Mouse (Mus musculus): ENCODE results near the gene Adap1. TPM values are rescaled to one million over a fixed set of nuclear protein-coding genes. Genes with fewer than 3 reads are reported as not detected.
A peak's percentile ranks its signal among the peaks of the same experiment; 100 is the strongest.

Gene Adap1
- polyA plus RNA-seq (2015; fragmentation: Nextera tagmentation; extraction: Ambion mirVana): 37.0 and 38.7 TPM in 2 replicates

DNA sequence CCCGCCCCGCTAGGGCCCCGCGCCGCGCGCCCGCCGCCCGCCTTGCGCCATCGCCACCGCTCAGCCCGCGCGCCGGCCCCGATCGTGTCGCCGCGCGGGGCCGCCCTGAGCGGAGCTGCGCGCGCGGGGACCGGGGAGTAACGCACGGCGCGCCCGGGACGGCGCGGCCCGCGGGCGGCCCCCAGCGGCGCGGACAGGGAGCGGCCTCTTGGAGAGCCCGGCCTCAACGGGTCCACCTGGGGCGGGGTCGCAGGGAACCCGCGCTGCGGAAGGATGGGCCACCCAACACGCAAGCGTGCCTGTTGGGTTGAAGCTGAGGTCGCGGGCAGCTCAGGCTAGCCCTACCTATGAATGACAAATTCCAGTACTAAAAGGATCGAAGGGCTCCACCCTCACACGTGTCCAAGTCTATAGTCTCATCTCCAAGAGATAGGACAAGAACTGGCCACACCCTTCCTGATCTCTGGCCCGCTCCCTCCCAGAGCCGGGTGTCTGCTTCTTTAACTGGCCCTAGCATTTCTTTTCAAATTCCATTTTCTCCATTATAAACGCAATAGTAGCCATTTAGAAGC lies at the start of gene Adap1:
Gene Adap1, minus strand, starts transcription at position 228 of the 572 bp plus-strand sequence.
- Histone ChIP-seq H3K4me2 (replicated peaks) (peak within 1 kb of the TSS; percentile 93), H3K27ac (replicated peaks) (peak within 1 kb of the TSS; percentile 34; the same call in 1 of the 2 replicates), H3K36me3 (no peaks in the 10 kb centered on the region), H3K9ac (replicated peaks) (peak within 1 kb of the TSS; percentile 73), H3K4me3 (peak within 1 kb of the TSS; percentile 75), H3K4me1 (peaks cover 24% of the 10 kb centered on the region), H3K9me3 (no peaks in the 10 kb centered on the region), H3K27me3 (peaks cover 41% of the 10 kb centered on the region)
- ATAC-seq (replicated peaks): peak; percentile 84
- WGBS: 2% methylated on average over 61 of the region's 61 CpGs

DNA sequence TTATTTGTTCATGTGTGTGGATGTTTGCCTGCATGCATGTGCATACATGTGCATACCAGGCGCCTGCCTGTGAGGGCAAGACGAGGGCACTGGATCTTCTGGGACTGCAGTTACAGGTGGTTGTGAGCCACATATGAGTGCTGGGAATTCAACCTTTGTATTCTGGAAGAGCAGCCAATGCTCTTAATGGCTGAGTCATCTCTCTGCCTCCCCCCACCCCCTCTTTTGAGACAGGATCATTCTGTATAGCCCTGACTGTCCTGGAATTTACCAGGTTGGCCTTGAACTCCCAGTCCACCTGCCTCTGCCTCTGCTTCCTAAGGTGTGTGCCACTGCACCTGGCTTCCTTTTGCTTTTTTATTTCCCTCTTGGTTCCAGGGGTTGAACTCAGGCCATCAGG lies 49.4 kb upstream of the Adap1 start:
- Histone ChIP-seq H3K9me3 (no peaks in the 10 kb centered on the region), H3K27me3 (no peaks in the 10 kb centered on the region), H3K9ac (replicated peaks) (no peak overlapping the region), H3K27ac (replicated peaks) (no peak overlapping the region), H3K4me3 (no peak overlapping the region), H3K36me3 (no peaks in the 10 kb centered on the region), H3K4me1 (peaks cover 20% of the 10 kb centered on the region), H3K4me2 (replicated peaks) (no peak overlapping the region)
- ATAC-seq (replicated peaks): no peak
- 78% methylated on average over 2 of the region's 2 CpGs for whole genome bisulfite sequencing

DNA sequence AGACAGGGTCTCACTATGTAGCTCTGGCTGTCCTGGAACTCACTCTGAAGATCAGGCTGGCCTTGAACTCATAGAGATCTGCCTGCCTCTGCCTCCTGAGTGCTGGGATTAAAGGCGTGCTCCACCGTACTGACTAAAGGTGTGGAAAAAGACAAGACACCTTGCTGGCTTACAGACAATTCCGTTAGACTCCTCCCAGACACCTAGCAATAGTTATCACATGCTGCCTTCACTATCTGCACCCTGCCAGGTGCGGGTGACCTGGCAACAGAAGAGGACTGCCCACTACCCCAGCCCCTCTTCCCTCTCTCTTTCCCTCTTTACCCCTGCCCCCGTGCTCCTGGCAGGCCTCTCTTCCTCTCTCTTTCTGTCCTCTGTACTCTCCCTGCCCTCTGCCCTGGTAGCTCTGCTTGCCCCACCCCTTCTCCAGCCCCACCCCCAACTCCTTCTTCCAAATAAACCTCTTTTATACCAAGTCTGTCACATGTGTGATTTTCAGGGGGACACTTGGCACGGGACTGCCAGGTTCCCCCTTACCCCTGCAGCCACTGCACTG lies 48.5 kb upstream of the Adap1 start:
- Histone ChIP-seq H3K4me3 (no peak overlapping the region), H3K27ac (replicated peaks) (no peak overlapping the region), H3K4me2 (replicated peaks) (no peak overlapping the region), H3K36me3 (no peaks in the 10 kb centered on the region), H3K9me3 (no peaks in the 10 kb centered on the region), H3K4me1 (peaks cover 19% of the 10 kb centered on the region), H3K9ac (replicated peaks) (no peak overlapping the region), H3K27me3 (no peaks in the 10 kb centered on the region)
- ATAC-seq (replicated peaks): no peak
- 83% methylated on average over 6 of the region's 6 CpGs for WGBS

DNA sequence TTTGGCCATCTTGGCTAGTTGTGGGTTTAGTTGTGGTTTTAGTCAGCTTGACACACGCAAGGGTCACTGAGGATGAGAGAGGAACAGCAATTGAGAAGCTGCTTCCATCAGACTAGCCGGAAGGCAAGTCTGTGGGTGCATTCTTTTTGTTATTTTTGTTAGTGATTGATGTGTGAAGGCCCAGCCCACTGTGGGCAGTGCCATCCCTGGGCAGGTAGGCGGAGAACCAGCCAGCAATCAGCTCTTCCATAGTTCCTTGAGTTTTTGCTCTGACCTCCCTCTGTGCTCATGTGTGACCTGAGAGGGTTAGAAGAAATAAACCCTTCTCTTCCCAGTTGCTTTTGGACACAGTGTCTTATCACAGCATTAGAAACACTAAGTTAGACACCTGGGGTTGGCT lies 47.7 kb upstream of the Adap1 start:
- H3K9me3 ChIP-seq: no peaks in the 10 kb centered on the region
- no peak overlapping the region for H3K4me2 ChIP-seq (replicated peaks)
- H3K27ac ChIP-seq (replicated peaks): no peak overlapping the region
- H3K4me3 ChIP-seq: no peak overlapping the region
- no peaks in the 10 kb centered on the region for H3K36me3 ChIP-seq
- no peaks in the 10 kb centered on the region for H3K27me3 ChIP-seq
- H3K4me1 ChIP-seq: peaks cover 18% of the 10 kb centered on the region
- ATAC-seq (replicated peaks): no peak
- H3K9ac ChIP-seq (replicated peaks): no peak overlapping the region
- WGBS: 82% methylated on average over 3 of the region's 3 CpGs

DNA sequence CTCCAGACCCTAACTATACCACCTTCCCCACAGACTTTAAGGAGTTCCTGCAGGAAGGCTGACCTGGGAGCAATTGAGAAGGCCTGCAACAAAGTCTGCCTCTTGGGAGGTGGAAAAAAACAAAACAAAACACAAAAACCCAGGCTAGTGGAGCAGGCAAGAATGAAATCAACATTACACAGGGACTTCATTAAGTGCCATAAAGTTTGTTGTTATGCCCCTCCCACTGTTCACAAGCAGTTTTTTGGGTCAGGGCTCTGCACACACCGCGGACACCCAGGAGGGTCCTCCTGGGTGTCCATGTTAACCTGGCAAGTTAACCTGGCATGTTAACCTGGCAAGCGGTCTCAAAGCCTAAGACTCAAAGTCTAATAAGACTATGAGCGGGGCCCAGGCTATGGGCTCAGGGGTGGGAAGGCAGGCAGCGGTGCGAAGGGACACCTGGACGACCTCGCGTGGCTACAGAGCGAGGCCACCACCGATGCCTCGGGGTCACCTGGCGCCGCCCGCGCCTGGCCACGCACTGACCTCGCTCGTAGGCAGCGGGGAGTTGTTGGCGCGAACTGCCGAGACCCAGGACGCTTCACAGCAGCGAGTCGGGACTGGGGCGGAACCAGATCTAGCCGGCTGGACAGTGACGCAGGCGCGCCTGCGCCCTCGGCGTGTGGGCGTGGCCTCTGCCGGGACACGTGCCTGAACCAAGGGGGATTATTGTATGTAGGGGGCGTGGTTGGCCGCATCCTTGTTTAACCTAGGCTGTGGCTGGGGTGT lies 46.4 kb upstream of the Adap1 start:
- 2% methylated on average over 39 of the region's 39 CpGs for WGBS
- no peaks in the 10 kb centered on the region for H3K27me3 ChIP-seq
- H3K4me3 ChIP-seq: peak overlapping the region; percentile 65
- peak; percentile 91 for ATAC-seq (replicated peaks)
- H3K9ac ChIP-seq (replicated peaks): peak overlapping the region; percentile 89
- H3K36me3 ChIP-seq: no peaks in the 10 kb centered on the region
- H3K4me2 ChIP-seq (replicated peaks): peak overlapping the region; percentile 79
- H3K4me1 ChIP-seq: peaks cover 18% of the 10 kb centered on the region
- H3K27ac ChIP-seq (replicated peaks): peak overlapping the region; percentile 74
- H3K9me3 ChIP-seq: no peaks in the 10 kb centered on the region

DNA sequence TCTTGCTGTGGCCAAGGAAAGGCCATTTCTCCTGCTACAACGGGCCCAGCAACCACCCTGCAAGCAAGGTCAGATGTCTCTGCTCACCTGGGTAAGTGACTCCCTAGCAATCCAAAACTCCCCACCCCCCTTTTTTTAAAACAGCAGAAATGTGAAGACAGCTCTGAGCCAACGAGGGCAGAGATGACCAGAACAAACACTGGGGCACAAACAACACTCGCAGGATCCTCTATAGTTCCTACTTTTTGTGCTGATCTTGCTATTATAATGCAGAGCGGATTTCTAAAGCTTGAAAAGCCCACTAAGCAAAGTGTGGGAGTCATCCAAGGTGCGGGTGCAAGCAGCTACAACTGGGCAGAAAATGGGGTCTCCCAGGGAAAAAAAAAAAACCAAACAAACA lies 45.7 kb upstream of the Adap1 start:
- Histone ChIP-seq H3K4me1 (peaks cover 18% of the 10 kb centered on the region), H3K27ac (replicated peaks) (no peak overlapping the region), H3K9me3 (no peaks in the 10 kb centered on the region), H3K9ac (replicated peaks) (no peak overlapping the region), H3K27me3 (no peaks in the 10 kb centered on the region), H3K4me3 (peak overlapping the region; percentile 65; the same call in 1 of the 2 replicates), H3K36me3 (no peaks in the 10 kb centered on the region), H3K4me2 (replicated peaks) (peak overlapping the region; percentile 79)
- WGBS: 60% methylated on average over 5 of the region's 5 CpGs
- no peak for ATAC-seq (replicated peaks)

DNA sequence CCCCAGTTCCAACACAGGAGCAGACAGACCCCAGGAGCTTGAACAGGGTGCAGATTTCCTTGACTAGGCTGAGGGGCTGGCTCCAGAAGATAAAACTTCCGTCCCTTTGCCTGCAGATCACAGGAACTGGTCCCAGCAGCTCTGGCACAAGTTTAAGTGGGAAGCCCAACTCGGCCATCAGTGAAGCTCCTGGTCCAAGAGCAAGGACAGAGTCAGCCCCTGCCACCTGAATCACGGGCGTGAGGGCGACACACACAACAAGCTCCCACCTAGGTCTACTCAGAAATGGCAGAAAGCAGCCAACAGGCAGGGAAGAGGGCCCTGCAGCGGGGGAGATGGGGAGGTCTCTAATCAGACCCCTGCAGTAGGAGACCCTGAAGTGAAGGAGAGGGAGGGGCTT lies 44.9 kb upstream of the Adap1 start:
- Histone ChIP-seq H3K9ac (replicated peaks) (no peak overlapping the region), H3K4me2 (replicated peaks) (no peak overlapping the region), H3K4me1 (peaks cover 18% of the 10 kb centered on the region), H3K9me3 (no peaks in the 10 kb centered on the region), H3K4me3 (no peak overlapping the region), H3K27ac (replicated peaks) (no peak overlapping the region), H3K36me3 (no peaks in the 10 kb centered on the region), H3K27me3 (no peaks in the 10 kb centered on the region)
- WGBS: 92% methylated on average over 6 of the region's 6 CpGs
- no peak for ATAC-seq (replicated peaks)

DNA sequence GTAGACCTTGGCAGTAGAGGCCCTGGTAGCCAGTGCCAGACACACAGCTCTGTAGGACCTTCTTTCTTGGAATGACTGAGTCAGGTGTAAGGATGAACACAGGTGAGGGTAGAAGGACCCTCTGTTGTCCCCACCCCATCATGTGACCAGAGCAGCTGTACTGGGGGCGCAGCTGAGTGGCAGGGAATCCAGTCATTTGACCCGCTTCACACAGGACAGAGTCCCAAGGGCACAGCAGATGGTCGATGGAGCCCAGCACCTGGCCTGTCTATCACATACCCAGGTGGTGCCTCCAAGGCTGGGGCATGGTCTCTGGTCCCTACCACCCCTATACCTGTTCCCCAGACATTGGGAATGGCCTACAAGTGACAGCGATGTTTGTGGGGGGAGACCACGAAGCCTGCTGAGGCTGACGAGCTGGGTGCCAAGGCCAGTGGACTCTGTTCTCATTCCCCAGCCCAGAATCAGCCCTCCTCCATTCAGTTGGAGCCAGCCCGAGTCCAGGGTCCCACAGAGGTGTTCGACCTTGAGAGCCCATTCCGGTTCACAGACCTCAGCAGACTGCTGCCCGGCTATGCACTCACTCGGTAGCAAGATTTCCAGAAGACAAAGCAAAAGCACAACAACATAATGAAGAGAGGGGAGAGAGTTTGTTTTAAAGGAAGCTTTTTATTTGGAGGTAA lies 43.4 kb upstream of the Adap1 start:
- Histone ChIP-seq H3K27me3 (no peaks in the 10 kb centered on the region), H3K36me3 (no peaks in the 10 kb centered on the region), H3K4me1 (peaks cover 30% of the 10 kb centered on the region), H3K4me3 (no peak overlapping the region), H3K4me2 (replicated peaks) (no peak overlapping the region), H3K9ac (replicated peaks) (no peak overlapping the region), H3K9me3 (no peaks in the 10 kb centered on the region), H3K27ac (replicated peaks) (no peak overlapping the region)
- 80% methylated on average over 11 of the region's 11 CpGs for WGBS
- no peak for ATAC-seq (replicated peaks)

DNA sequence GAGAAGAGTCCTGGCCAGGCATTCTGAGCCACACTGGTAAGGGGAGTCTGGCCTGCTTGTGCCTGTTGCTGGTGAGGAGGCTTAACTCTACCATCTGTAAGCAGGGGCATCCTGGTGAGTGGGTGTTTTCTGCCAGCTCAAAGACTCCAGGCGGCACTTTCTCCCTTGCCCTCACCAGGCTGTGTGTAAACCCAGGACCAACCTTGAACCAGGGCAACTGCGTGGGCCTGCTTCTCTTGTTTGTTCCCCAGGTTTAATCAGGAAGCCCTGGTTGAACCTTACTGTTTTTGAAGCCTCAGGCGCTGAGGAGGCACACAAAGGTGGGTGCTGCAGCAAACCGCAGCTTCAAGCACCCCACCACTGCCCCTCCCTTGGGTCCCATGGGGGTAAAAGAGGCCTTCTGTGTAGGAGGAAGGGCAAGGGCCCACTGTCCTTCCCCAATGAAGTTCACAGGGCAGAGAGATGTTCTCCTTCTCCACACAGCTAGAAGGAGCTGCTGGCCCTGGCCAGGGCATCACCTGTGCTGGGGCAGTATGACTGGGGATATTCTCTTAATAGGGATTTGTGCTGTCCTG lies 42.5 kb upstream of the Adap1 start:
- no peak overlapping the region for H3K27ac ChIP-seq (replicated peaks)
- H3K4me2 ChIP-seq (replicated peaks): no peak overlapping the region
- peaks cover 30% of the 10 kb centered on the region for H3K4me1 ChIP-seq
- no peak for ATAC-seq (replicated peaks)
- no peaks in the 10 kb centered on the region for H3K36me3 ChIP-seq
- H3K9me3 ChIP-seq: no peaks in the 10 kb centered on the region
- 90% methylated on average over 4 of the region's 4 CpGs for WGBS
- H3K27me3 ChIP-seq: no peaks in the 10 kb centered on the region
- no peak overlapping the region for H3K9ac ChIP-seq (replicated peaks)
- no peak overlapping the region for H3K4me3 ChIP-seq

DNA sequence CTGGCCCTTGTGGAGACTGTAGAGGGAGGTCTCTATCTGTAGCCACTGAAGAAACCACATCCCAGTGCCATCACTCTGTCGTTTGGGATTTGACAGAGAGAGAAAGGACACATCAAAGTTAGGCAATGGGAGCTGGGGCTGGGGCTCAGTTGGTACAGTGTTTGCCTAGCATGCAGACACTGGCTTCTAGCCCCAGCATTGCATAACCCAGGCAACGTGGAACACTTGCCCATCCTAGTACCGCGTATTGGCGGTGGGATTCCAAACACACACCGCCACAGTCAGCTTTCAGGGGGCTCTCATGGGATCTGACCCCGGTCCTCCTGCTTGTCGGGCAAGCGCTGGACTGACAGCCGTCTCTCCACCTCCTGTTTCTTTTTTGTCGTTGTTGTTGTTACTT lies 41.1 kb upstream of the Adap1 start:
- Histone ChIP-seq H3K4me1 (peaks cover 19% of the 10 kb centered on the region), H3K27me3 (no peaks in the 10 kb centered on the region), H3K27ac (replicated peaks) (no peak overlapping the region), H3K9me3 (no peaks in the 10 kb centered on the region), H3K36me3 (no peaks in the 10 kb centered on the region), H3K4me2 (replicated peaks) (no peak overlapping the region), H3K9ac (replicated peaks) (no peak overlapping the region), H3K4me3 (no peak overlapping the region)
- ATAC-seq (replicated peaks): no peak
- WGBS: 78% methylated on average over 11 of the region's 11 CpGs

DNA sequence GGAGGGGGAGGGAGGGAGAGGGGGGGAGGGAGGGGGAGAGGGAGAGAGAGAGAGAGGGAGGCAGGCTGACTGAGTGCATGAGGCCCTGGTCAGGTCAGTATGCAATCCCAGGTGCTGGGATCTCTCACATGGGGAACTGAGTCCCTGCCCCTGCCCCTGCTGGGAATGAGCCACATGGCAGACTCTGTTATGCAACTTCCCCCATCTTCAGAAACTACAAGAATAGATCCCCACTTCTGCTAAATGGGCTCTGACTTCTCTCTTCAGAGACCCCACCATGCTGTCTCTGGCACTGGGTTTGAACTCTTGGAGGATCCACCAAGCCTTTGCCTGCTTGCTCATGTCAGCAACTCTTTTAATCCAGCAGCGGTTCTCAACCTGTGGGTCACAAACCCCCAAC lies 40.4 kb upstream of the Adap1 start:
- Histone ChIP-seq H3K9me3 (no peaks in the 10 kb centered on the region), H3K27me3 (no peaks in the 10 kb centered on the region), H3K4me2 (replicated peaks) (no peak overlapping the region), H3K36me3 (no peaks in the 10 kb centered on the region), H3K4me1 (peaks cover 13% of the 10 kb centered on the region), H3K27ac (replicated peaks) (no peak overlapping the region), H3K4me3 (no peak overlapping the region), H3K9ac (replicated peaks) (no peak overlapping the region)
- no peak for ATAC-seq (replicated peaks)
- WGBS: 86% methylated on average over 1 of the region's 1 CpGs
